Mouse (Mus musculus) adrenal gland, adult 2 months (tissue): Measurements from ENCODE around the gene Wapl. TPM values are rescaled to one million over a fixed set of nuclear protein-coding genes. Genes with fewer than 3 reads are reported as not detected.

Source experiments
- DNase-seq: peaks from one replicate; pipeline ENCODE4 v3.0.0; 2021
- polyA plus RNA-seq: library from polyadenylated mRNA; depleted of rRNA; stranded (reverse); fragments of >200 nt; gene quantifications from 2 replicates; pipeline ENCODE4 v1.2.3, GENCODE M21; 2012; rRNA removed
- total RNA-seq, 2 experiments: library from RNA; stranded (reverse); gene quantifications; 2 replicates each; pipeline ENCODE4 v1.2.3; 2021

Wapl gene
- total and polyA plus RNA-seq, 3 experiments = 5.3 to 92.8 (median 64.7) TPM

DNA sequence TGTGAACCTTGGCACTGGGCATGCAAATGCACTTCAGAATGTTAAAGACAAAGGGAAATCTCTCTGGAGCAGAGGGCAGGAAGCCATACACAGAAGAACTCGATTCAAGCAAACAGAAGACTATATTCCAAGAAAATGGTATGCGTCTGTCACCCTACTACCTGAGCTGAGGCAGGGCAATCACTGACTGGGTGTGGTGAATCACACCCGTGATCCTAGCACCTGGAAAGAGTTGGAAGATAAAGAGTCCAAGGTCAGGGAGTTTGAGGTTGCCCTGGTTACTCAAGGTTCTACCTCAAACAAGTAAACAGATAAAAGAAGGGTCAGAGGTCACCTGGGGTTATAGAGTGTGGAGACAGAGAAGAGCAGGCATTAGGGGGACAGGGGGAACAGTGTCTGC, 100.0 kb downstream of the Wapl start:
- DNase-seq = no peak

DNA sequence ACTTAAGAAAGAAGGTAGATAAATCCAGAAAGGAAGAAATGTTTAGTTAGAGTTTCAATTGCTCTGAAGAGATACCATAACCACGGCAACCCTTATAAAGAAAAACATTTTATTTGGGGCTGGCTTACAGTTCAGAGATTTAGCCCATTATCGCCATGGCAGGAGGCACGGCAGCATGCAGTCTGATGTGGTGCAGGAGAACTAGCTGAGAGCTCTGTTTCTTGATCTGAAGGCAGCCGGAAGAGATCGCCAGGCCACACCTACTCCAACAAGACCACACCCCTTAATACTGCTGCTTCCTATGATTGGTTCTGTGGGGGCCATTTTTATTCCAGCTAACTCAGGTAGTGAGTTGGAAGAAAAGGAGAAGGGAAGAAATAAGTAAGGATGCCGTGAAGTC, 100.5 kb downstream of the Wapl start:
- no peak for DNase-seq

DNA sequence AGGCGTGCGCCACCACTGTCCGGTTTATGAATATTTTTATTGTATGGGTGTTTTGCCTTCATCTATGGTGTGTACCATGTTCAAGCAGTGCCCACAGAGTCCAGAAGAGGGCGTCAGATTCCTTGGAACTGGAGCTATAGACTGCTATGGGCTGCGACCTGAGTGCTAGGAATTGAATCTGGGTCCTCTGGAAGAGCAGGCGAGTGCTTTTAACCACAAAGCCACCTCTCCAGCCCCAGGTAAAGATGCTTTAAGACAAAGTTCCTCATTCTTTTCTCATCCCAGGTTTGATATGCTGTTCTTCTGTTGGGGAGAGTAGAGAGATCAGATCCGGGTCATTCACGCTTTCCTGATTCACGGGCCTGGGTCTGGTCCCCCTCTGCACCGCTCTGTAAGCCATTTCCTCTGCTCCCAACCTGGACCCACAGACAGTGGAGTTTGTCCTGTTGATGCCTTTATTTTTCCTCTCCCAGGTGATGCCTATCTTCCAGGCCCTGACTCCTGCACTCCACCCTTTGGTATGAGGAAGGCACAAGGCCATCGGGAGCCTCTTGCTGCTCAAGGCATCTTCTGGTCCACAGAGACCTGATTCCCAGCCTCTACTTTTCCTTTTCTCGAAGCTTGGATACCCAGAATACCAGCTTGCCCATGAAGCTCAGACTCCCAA, 103.1 kb downstream of the Wapl start:
- no peak for DNase-seq

DNA sequence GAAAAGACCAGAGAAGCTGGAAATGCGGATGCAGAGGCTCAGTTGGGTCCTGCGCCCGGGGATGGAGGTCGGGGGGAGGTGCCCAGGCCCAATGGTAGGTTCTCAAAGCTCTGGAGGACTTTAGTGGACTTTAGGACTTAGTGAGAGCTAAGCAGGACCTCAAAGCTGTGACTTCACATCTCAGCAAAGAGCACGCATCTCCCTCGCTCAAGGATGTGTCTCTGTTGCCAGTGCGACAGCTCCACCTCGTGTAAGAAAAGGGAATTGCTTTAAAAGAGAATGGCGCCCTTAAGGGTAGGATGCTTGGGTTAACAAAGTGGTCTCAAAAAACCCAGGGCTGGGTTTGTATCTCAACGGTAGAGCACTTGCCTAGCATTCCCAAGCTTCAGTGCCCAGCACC, 104.1 kb downstream of the Wapl start:
- peak; percentile 35 for DNase-seq

DNA sequence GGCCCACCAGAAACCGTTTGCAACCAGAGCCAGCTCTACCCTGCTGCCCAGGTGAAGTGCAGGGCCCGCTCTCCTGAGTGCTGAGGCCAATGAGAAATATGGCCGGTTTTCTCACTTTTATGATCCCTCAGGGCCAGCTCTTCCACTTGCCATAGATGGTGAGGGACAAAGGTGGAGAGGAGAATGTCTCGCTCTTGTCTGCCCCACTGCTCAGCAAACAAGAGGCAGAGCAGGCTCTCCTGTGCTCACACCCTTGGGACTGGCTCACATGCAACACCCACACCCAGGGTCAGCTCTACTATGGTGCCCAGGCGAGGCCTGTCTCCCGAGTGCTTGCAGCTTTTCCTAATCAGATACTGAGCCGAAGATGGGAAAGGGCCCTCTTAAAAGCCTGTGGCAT, 105.0 kb downstream of the Wapl start:
- no peak for DNase-seq

DNA sequence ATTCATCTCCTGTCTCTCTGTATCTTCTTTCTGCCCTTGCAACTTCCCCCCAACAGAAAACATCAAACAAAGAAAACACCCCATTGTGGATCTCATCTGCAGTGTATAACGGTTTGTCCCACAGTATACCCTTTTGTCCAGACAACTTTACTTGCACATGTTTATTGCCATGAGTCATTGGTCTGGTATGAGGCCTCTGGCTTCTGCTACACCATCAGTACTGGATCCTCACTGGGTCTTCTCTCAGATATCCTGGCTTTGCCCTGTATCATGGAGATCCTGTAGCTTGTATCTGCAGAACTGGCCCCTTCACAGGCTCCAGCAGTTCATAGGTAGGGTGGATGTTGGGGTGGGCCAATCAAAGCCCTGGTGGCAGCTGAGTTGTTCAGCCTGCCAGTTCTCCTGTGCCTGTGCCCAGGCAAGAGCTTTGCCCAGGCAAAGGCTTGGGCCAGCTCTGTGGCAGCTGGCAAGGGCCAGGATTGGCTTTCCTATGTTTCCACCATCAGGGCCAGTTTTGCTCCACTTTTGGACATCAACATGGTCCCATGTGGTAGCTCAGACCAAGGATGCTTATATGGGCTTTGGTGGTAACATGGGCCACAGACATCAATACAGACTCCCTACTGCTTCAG, 119.8 kb downstream of the Wapl start:
- DNase-seq = no peak

Other genes starting within 250 kb of the Wapl start
- gene Bmpr1a, start 170.6 kb upstream of the Wapl start, total RNA-seq = 10 to 100 TPM; 56.4 to 64.4 TPM
- 3.4 and 3.7 TPM in 2 replicates for gene Bmpr1a, start 170.6 kb upstream of the Wapl start, polyA plus RNA-seq
- gene 9230112D13Rik, start 151.1 kb upstream of the Wapl start, total RNA-seq = not detected
- not detected in 2 replicates for gene 9230112D13Rik, start 151.1 kb upstream of the Wapl start, polyA plus RNA-seq
- gene Ldb3, start 85.2 kb upstream of the Wapl start, total RNA-seq = under 1 TPM; 0.58 to 0.76 TPM
- 0.79 and 1.4 TPM in 2 replicates for gene Ldb3, start 85.2 kb upstream of the Wapl start, polyA plus RNA-seq
- gene Opn4, start 73.8 kb upstream of the Wapl start, total RNA-seq = under 1 TPM in 1 of 2 experiments, not detected in 1; 0.26 TPM
- gene Opn4, start 73.8 kb upstream of the Wapl start, polyA plus RNA-seq = 0.26 TPM in 1 of 2 replicates, not detected in the other
- under 1 TPM; 0.62 to 0.63 TPM for gene Grid1, start 146.2 kb downstream of the Wapl start, total RNA-seq
- gene Grid1, start 146.2 kb downstream of the Wapl start, polyA plus RNA-seq = 0.12 and 0.18 TPM in 2 replicates